Mouse (Mus musculus) cerebellum, adult 11 months (tissue): ENCODE data around the gene Yy1.

Source experiments
- DNase-seq: peaks from one replicate; pipeline ENCODE4 v3.0.0; 2022

Yy1 gene

DNA sequence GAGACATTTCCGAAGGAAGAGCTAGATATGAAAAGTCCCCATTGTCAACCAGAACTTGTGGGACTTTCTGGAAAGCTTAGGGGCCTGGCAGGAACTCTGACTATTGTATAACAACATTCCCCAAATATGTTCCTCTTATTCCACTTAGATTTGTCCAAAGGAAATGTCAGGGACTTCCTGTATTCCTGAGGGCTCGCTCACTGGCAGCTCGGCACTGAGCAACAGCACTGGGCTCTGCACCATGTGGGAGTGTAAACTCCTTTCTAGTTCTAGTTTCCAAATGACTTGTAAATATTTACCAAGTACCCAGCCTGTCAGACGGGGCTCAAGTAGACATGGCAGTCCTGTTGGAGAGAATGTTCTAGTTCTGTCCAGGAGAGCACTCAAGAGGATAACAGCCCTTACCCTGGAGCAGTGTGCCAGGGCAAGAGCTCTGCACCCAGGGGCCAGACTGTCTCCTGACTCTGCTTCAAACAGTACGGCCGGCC lies 72.3 kb downstream of the Yy1 start:
- DNase-seq: no peak

DNA sequence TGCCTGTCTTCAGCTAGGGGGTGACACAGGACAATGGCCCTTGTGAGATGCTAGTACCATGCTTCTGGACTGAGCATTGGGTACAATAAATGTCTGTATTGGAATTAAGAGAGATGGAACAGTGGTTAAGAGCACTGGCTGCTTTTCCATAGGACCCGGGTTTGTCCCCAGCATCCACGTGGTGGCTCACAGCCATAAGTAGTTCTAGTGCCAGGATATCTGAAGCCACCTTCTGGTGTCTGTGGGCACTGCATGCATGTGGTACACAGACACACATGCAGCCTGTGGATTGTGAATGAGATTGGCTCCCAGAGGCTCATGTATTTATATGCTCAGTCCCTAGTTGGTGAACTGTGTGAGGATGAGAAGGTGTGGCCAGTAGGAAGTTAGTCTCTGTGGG lies 76.8 kb downstream of the Yy1 start:
- no peak for DNase-seq
